Mouse (Mus musculus): ENCODE results near the gene Galm. TPM values are rescaled to one million over a fixed set of nuclear protein-coding genes. Genes with fewer than 3 reads are reported as not detected.

Gene Galm
- polyA plus RNA-seq (2015; fragmentation: Nextera tagmentation; extraction: Ambion mirVana), result 40.1 and 42.9 TPM in 2 replicates

- peak within 1 kb of the TSS; percentile 67 for H3K4me2 ChIP-seq (ENCODE audit: low read depth, low read length)
- peak within 1 kb of the TSS; percentile 85 for H3K27ac ChIP-seq (ENCODE audit: low read length)
- H3K36me3 ChIP-seq (ENCODE audit: control insufficient read depth, insufficient read depth), result no peaks in the 10 kb centered on the region
- peak within 1 kb of the TSS; percentile 56 for H3K9ac ChIP-seq (ENCODE audit: low read depth, low read length)
- H3K9me3 ChIP-seq (replicated peaks; ENCODE audit: control insufficient read depth, low read length), result no peaks in the 10 kb centered on the region
- peak within 1 kb of the TSS; percentile 62 for H3K4me3 ChIP-seq (ENCODE audit: low read depth, low read length)
- peak; percentile 62 for ATAC-seq (ENCODE audit: low read depth)
- 7% methylated on average over 30 of the region's 30 CpGs for WGBS (ENCODE audit: insufficient replicate concordance)
- no peaks in the 10 kb centered on the region for H3K27me3 ChIP-seq (ENCODE audit: control insufficient read depth, insufficient read depth, low read depth, low read length)
- no peaks in the 10 kb centered on the region for H3K4me1 ChIP-seq (ENCODE audit: control insufficient read depth, low read depth, low read length)
Observed at GRCm38 (mm10) chr17:80127331-80128251, at the start of gene Galm. Gene Galm, plus strand, starts transcription at chr17:80127471.

DNA sequence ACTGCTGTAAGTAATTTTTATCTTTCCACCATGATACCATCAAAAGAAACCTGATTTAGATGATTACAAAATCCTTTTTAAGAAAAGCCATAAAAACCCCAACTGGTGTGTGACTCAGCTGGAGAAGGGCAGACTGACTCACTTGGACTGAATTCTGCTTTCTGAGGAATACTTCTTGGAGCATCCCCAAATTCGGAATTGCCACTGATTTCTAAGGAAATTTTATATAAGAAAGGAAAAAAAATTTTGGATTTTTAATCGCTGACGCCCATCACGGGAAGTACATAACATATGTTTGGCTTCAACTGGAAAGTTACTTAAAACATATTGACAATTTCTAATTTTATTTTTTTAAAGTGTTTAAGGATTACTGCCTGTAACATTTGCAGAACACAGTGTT lies 48.5 kb upstream of the Galm start:
- Histone ChIP-seq H3K27ac (ENCODE audit: low read length) (no peak overlapping the region), H3K36me3 (ENCODE audit: control insufficient read depth, insufficient read depth) (no peaks in the 10 kb centered on the region), H3K4me2 (ENCODE audit: low read depth, low read length) (no peak overlapping the region), H3K4me1 (ENCODE audit: control insufficient read depth, low read depth, low read length) (no peaks in the 10 kb centered on the region), H3K27me3 (ENCODE audit: control insufficient read depth, insufficient read depth, low read depth, low read length) (0 out of 2 replicates have a peak, but pooled peaks cover 2% of the 10 kb centered on the region), H3K4me3 (ENCODE audit: low read depth, low read length) (no peak overlapping the region), H3K9ac (ENCODE audit: low read depth, low read length) (no peak overlapping the region), H3K9me3 (replicated peaks; ENCODE audit: control insufficient read depth, low read length) (no peaks in the 10 kb centered on the region)
- no peak for ATAC-seq (ENCODE audit: low read depth)
- WGBS (ENCODE audit: insufficient replicate concordance), result 75% methylated on average over 4 of the region's 4 CpGs

DNA sequence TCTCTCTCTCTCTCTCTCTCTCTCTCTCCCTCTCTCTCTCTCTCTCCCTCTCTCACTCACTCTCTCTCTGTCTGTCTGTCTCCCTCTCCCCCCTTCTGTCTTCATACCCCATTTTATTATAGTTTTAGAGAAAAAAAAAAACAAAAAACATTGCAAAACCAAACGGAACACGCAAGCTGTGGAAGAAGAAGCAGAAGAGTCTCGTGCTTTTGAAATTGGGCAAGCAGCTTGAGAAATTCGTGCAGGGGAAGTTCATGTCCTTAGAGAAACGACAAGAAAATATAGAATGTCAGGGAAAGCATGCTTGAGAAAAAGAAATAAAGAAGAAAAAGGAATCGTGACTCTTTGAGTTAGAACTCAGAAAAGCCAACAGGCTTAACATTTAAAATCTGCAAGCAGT lies 44.0 kb upstream of the Galm start:
- 48% methylated on average over 6 of the region's 6 CpGs for WGBS (ENCODE audit: insufficient replicate concordance)
- Histone ChIP-seq H3K27ac (ENCODE audit: low read length) (0 out of 2 replicates have a peak overlapping the region, but pooled peaks have one; percentile 53), H3K9me3 (replicated peaks; ENCODE audit: control insufficient read depth, low read length) (no peaks in the 10 kb centered on the region), H3K4me1 (ENCODE audit: control insufficient read depth, low read depth, low read length) (no peaks in the 10 kb centered on the region), H3K27me3 (ENCODE audit: control insufficient read depth, insufficient read depth, low read depth, low read length) (no peaks in the 10 kb centered on the region), H3K4me3 (ENCODE audit: low read depth, low read length) (no peak overlapping the region), H3K4me2 (ENCODE audit: low read depth, low read length) (no peak overlapping the region), H3K9ac (ENCODE audit: low read depth, low read length) (no peak overlapping the region), H3K36me3 (ENCODE audit: control insufficient read depth, insufficient read depth) (no peaks in the 10 kb centered on the region)
- no peak for ATAC-seq (ENCODE audit: low read depth)

- Histone ChIP-seq H3K4me3 (ENCODE audit: low read depth, low read length) (no peak overlapping the region), H3K4me1 (ENCODE audit: control insufficient read depth, low read depth, low read length) (no peaks in the 10 kb centered on the region), H3K9ac (ENCODE audit: low read depth, low read length) (no peak overlapping the region), H3K4me2 (ENCODE audit: low read depth, low read length) (no peak overlapping the region), H3K36me3 (ENCODE audit: control insufficient read depth, insufficient read depth) (no peaks in the 10 kb centered on the region), H3K27ac (ENCODE audit: low read length) (no peak overlapping the region), H3K27me3 (ENCODE audit: control insufficient read depth, insufficient read depth, low read depth, low read length) (no peaks in the 10 kb centered on the region), H3K9me3 (replicated peaks; ENCODE audit: control insufficient read depth, low read length) (no peaks in the 10 kb centered on the region)
- no peak for ATAC-seq (ENCODE audit: low read depth)
- 65% methylated on average over 9 of the region's 9 CpGs for WGBS (ENCODE audit: insufficient replicate concordance)
Observed at GRCm38 (mm10) chr17:80084424-80084823, 42.8 kb upstream of the Galm start.

DNA sequence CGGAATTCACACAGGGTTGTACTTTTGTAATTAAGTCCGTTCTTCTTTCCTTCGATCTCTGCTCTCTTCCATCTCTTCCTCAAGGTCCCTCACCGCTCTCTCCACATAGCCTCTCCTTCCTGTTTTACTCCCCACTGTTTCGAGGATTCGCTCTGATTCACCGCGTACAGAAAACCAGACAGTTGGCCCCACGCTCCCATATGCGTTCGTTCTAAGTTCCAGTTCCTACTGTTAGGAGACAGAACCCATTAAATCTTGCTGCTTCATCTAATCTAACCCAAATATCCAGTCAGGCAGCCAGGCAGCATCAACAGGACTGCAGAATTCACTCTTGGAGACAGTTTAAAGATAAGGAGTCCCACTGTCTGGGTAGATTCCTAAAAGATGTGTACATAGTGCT lies 40.7 kb upstream of the Galm start:
- Histone ChIP-seq H3K36me3 (ENCODE audit: control insufficient read depth, insufficient read depth) (no peaks in the 10 kb centered on the region), H3K9ac (ENCODE audit: low read depth, low read length) (no peak overlapping the region), H3K9me3 (replicated peaks; ENCODE audit: control insufficient read depth, low read length) (no peaks in the 10 kb centered on the region), H3K4me2 (ENCODE audit: low read depth, low read length) (no peak overlapping the region), H3K4me1 (ENCODE audit: control insufficient read depth, low read depth, low read length) (no peaks in the 10 kb centered on the region), H3K27me3 (ENCODE audit: control insufficient read depth, insufficient read depth, low read depth, low read length) (no peaks in the 10 kb centered on the region), H3K27ac (ENCODE audit: low read length) (no peak overlapping the region), H3K4me3 (ENCODE audit: low read depth, low read length) (no peak overlapping the region)
- WGBS (ENCODE audit: insufficient replicate concordance), result 74% methylated on average over 11 of the region's 11 CpGs
- no peak for ATAC-seq (ENCODE audit: low read depth)

- Histone ChIP-seq H3K36me3 (ENCODE audit: control insufficient read depth, insufficient read depth) (no peaks in the 10 kb centered on the region), H3K4me3 (ENCODE audit: low read depth, low read length) (no peak overlapping the region), H3K27ac (ENCODE audit: low read length) (no peak overlapping the region), H3K4me2 (ENCODE audit: low read depth, low read length) (no peak overlapping the region), H3K9ac (ENCODE audit: low read depth, low read length) (no peak overlapping the region), H3K27me3 (ENCODE audit: control insufficient read depth, insufficient read depth, low read depth, low read length) (no peaks in the 10 kb centered on the region), H3K4me1 (ENCODE audit: control insufficient read depth, low read depth, low read length) (no peaks in the 10 kb centered on the region), H3K9me3 (replicated peaks; ENCODE audit: control insufficient read depth, low read length) (no peaks in the 10 kb centered on the region)
- 65% methylated on average over 3 of the region's 3 CpGs for WGBS (ENCODE audit: insufficient replicate concordance)
- ATAC-seq (ENCODE audit: low read depth), result no peak
Observed at GRCm38 (mm10) chr17:80088168-80088567, 39.1 kb upstream of the Galm start.

- no peaks in the 10 kb centered on the region for H3K4me1 ChIP-seq (ENCODE audit: control insufficient read depth, low read depth, low read length)
- no peak overlapping the region for H3K27ac ChIP-seq (ENCODE audit: low read length)
- H3K4me2 ChIP-seq (ENCODE audit: low read depth, low read length), result no peak overlapping the region
- no peaks in the 10 kb centered on the region for H3K27me3 ChIP-seq (ENCODE audit: control insufficient read depth, insufficient read depth, low read depth, low read length)
- no peak for ATAC-seq (ENCODE audit: low read depth)
- no peak overlapping the region for H3K4me3 ChIP-seq (ENCODE audit: low read depth, low read length)
- WGBS (ENCODE audit: insufficient replicate concordance), result 49% methylated on average over 4 of the region's 4 CpGs
- H3K36me3 ChIP-seq (ENCODE audit: control insufficient read depth, insufficient read depth), result no peaks in the 10 kb centered on the region
- H3K9ac ChIP-seq (ENCODE audit: low read depth, low read length), result no peak overlapping the region
- H3K9me3 ChIP-seq (replicated peaks; ENCODE audit: control insufficient read depth, low read length), result no peaks in the 10 kb centered on the region
Observed at GRCm38 (mm10) chr17:80090551-80090950, 36.7 kb upstream of the Galm start.

DNA sequence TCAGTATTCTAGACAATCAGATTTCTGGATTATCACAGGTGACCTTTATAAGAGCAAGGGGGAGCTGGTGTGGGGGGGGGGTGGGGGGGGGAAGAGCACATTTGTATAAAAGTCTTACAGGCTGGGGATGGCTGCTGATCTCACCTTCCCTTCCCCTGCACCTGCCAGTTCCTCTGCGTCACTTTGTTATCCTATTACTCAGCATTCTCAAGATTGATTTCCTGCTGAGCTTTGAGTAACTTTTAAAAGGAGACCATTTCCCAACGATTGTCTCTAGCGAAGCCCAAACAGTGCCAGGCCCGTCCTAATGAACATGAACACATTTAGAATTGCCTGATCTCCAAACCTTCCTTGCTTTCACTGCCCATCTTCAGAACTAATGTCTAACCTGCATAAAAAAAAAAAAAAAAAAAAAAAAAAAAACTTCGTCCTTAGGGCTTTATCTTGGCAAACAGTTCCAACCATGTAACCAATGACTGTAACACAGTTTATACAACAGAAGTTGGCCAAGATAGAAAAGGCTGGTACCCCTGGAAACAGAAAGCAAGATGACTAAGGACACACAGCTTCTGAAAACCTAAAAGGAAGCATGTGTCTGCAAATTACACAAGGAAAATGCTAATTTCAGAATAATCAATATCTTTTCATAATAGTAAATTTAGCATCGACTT lies 35.3 kb upstream of the Galm start:
- H3K4me2 ChIP-seq (ENCODE audit: low read depth, low read length), result no peak overlapping the region
- 29% methylated on average over 6 of the region's 6 CpGs for WGBS (ENCODE audit: insufficient replicate concordance)
- H3K27me3 ChIP-seq (ENCODE audit: control insufficient read depth, insufficient read depth, low read depth, low read length), result peaks cover 3% of the 10 kb centered on the region; the same call in 1 of the 2 replicates
- H3K9me3 ChIP-seq (replicated peaks; ENCODE audit: control insufficient read depth, low read length), result no peaks in the 10 kb centered on the region
- H3K4me1 ChIP-seq (ENCODE audit: control insufficient read depth, low read depth, low read length), result no peaks in the 10 kb centered on the region; the same call in none of the 2 replicates
- H3K9ac ChIP-seq (ENCODE audit: low read depth, low read length), result no peak overlapping the region
- no peak overlapping the region for H3K27ac ChIP-seq (ENCODE audit: low read length)
- H3K36me3 ChIP-seq (ENCODE audit: control insufficient read depth, insufficient read depth), result no peaks in the 10 kb centered on the region
- H3K4me3 ChIP-seq (ENCODE audit: low read depth, low read length), result no peak overlapping the region
- no peak for ATAC-seq (ENCODE audit: low read depth)
